Mouse (Mus musculus) heart, embryonic 16.5 days (tissue): Measurements from ENCODE around the gene Unc5c. TPM values are rescaled to one million over a fixed set of nuclear protein-coding genes. Genes with fewer than 3 reads are reported as not detected.

Experiments
- ATAC-seq: fragments of 200-750 bp; cut with Nextera tagmentation; replicated peaks from 2 replicates; pipeline ENCODE4 v1.8.0; 2017; ENCODE audit warnings: moderate number of reproducible peaks; ENCODE audit not compliant: insufficient read depth, low FRiP score; ENCODE audit errors: extremely low read depth
- H3K27ac ChIP-seq: fragments of 300-500 bp; sonication (generic); 2 replicates; pipeline ENCODE4 v1.5.1; 2014; ENCODE audit warnings: mild to moderate bottlenecking, low read length, control low read depth, moderate library complexity
- H3K27me3 ChIP-seq: fragments of 300-500 bp; sonication (generic); 2 replicates; pipeline ENCODE4 v1.6.1; 2014; ENCODE audit warnings: low read length, mixed read lengths; ENCODE audit not compliant: control insufficient read depth, insufficient read depth
- H3K36me3 ChIP-seq: fragments of 300-500 bp; sonication (generic); 2 replicates; pipeline ENCODE4 v1.6.1; 2014; ENCODE audit not compliant: control insufficient read depth, insufficient read depth
- H3K4me1 ChIP-seq: fragments of 300-500 bp; sonication (generic); 2 replicates; pipeline ENCODE4 v1.6.1; 2014; ENCODE audit warnings: low read length, mixed read lengths; ENCODE audit not compliant: control insufficient read depth, insufficient read depth
- H3K4me2 ChIP-seq: fragments of 300-500 bp; sonication (generic); 2 replicates; pipeline ENCODE4 v1.6.1; 2014; ENCODE audit warnings: low read depth, mild to moderate bottlenecking, control low read depth, low read length
- H3K4me3 ChIP-seq: fragments of 300-500 bp; sonication (generic); 2 replicates; pipeline ENCODE4 v1.5.1; 2014; ENCODE audit warnings: mild to moderate bottlenecking, control low read depth, low read length
- H3K9ac ChIP-seq: fragments of 300-500 bp; sonication (generic); 2 replicates; pipeline ENCODE4 v1.6.1; 2014; ENCODE audit warnings: low read length, control low read depth
- H3K9me3 ChIP-seq: fragments of 300-500 bp; sonication (generic); replicated peaks from 2 replicates; pipeline ENCODE4 v1.6.1; 2016; ENCODE audit warnings: low read length; ENCODE audit not compliant: control insufficient read depth
- WGBS: fragments of 180-500 bp; shearing (Covaris S2); extraction: QIAGEN DNeasy Blood & Tissue Kit; methylation state at CpG from one replicate; pipeline ENCODE4 v1.1.7; 2014; 5-methylcytosine and 5-hydroxymethylcytosine counted together
- polyA plus RNA-seq: library from polyadenylated mRNA; unstranded; fragments of >200 nt; fragmentation: Nextera tagmentation; extraction: Ambion mirVana; gene quantifications from 2 replicates; pipeline ENCODE4 v1.2.1, GENCODE M21; 2015

Gene Unc5c
- polyA plus RNA-seq, 1 experiment from 2014 or later, result 1.7 TPM

DNA sequence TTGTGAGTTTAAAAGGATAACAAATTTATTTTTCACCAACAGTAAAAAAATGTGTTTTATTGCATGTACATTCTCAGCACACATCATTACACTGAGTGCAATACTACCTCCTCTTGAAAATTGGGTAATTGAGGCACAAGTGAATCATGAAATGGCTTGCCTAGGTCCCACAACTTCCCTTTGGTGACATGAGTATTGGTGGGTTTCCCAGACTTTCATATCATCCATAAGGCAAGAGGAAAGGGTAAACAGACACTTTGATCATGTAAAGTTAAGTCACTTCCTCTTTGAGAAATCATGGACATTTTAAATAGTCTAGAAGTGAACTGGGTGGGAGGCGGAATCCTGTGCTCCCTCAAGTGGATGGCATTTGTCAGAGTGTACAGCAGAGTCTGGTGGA is 73.1 kb downstream of the Unc5c start:
- WGBS, result 56% methylated on average over 1 of the region's 1 CpGs
- no peak for ATAC-seq
- Histone ChIP-seq H3K4me2 (no peak overlapping the region), H3K4me3 (no peak overlapping the region), H3K27me3 (no peaks in the 10 kb centered on the region), H3K4me1 (no peaks in the 10 kb centered on the region), H3K9ac (no peak overlapping the region), H3K36me3 (no peaks in the 10 kb centered on the region), H3K9me3 (no peaks in the 10 kb centered on the region), H3K27ac (no peak overlapping the region)

DNA sequence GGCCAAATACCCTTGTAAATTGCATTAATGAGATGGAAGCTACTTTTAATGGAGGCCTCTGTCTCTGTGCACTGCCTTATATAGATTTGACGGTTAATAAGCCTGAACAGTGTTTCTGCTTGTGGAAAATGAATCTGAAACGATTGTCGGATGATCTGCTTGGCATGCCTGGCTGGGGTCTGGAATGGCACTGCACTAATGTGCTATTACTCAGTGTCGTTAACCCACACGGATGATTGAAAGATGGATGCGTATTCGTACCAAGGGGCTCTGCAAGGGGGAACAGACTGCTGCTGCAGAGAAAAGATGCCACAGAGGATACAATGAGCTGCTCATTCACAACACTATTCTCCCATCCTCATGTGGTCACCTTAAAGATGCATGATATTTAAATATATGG is 75.7 kb downstream of the Unc5c start:
- no peak overlapping the region for H3K4me3 ChIP-seq
- H3K27me3 ChIP-seq, result no peaks in the 10 kb centered on the region
- no peaks in the 10 kb centered on the region for H3K4me1 ChIP-seq
- no peak overlapping the region for H3K27ac ChIP-seq
- ATAC-seq, result no peak
- H3K9me3 ChIP-seq, result no peaks in the 10 kb centered on the region
- H3K4me2 ChIP-seq, result no peak overlapping the region
- no peak overlapping the region for H3K9ac ChIP-seq
- H3K36me3 ChIP-seq, result no peaks in the 10 kb centered on the region
- 83% methylated on average over 7 of the region's 7 CpGs for WGBS

DNA sequence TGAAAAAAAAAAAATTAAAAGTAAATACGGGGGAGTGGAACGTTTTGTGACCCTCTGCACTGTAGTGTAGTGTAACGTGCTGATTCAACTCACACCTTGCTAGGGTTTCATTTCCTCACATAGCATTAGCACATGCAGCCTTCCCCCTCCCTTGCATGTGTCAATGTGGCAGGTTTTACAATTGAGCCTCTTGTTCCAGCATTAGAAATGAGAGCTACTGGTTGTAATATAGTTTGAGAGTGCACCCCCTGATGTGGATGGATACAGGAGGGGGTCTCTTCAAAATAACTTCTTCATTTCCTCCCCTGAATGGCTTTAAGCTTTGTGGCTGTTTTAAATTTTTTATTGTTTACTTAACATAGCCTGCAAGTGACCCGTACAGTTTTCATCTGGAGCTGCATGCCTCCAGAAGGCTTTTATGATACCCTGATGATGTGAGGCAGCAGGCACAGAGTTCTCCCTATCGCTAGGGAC is 82.4 kb downstream of the Unc5c start:
- Histone ChIP-seq H3K9ac (no peak overlapping the region), H3K4me1 (no peaks in the 10 kb centered on the region), H3K4me2 (no peak overlapping the region), H3K36me3 (no peaks in the 10 kb centered on the region), H3K27me3 (no peaks in the 10 kb centered on the region), H3K9me3 (no peaks in the 10 kb centered on the region), H3K4me3 (no peak overlapping the region), H3K27ac (no peak overlapping the region)
- WGBS, result 53% methylated on average over 5 of the region's 5 CpGs
- ATAC-seq, result no peak

DNA sequence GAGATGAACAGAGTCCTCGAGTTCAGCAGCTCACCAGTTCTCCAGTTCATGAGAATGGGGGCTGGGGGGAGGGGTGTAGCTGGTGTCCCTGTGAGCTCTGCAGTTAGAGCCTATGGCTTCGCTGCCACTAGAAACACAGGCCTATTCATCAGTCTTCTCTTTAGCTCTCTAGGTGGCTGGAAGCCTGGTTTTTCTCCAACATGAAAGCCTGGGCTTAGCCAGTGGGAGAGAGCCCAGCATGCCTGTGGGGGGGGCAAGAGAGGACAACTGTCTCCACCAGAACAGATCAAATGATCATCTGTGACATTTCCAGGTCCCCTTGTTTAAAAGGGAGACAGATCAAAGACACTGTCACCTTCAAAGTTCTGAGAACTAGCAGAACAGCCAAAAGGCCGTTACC is 84.6 kb downstream of the Unc5c start:
- WGBS, result 31% methylated on average over 3 of the region's 3 CpGs
- Histone ChIP-seq H3K4me1 (no peaks in the 10 kb centered on the region), H3K27ac (no peak overlapping the region), H3K36me3 (no peaks in the 10 kb centered on the region), H3K27me3 (no peaks in the 10 kb centered on the region), H3K9ac (no peak overlapping the region), H3K4me3 (no peak overlapping the region), H3K4me2 (no peak overlapping the region), H3K9me3 (no peaks in the 10 kb centered on the region)
- no peak for ATAC-seq

- Histone ChIP-seq H3K4me3 (no peak overlapping the region), H3K4me1 (no peaks in the 10 kb centered on the region), H3K27me3 (no peaks in the 10 kb centered on the region), H3K4me2 (no peak overlapping the region), H3K36me3 (no peaks in the 10 kb centered on the region), H3K9ac (no peak overlapping the region), H3K9me3 (no peaks in the 10 kb centered on the region), H3K27ac (no peak overlapping the region)
- 85% methylated on average over 1 of the region's 1 CpGs for WGBS
- ATAC-seq, result no peak
These were observed 87.9 kb downstream of the Unc5c start for GRCm38 (mm10) chr3:141552960-141553359.

GRCm38 (mm10) chr3:141557072-141557471 is 92.1 kb downstream of the Unc5c start:
- no peak for ATAC-seq
- Histone ChIP-seq H3K9me3 (no peaks in the 10 kb centered on the region), H3K9ac (no peak overlapping the region), H3K4me3 (no peak overlapping the region), H3K27ac (no peak overlapping the region), H3K4me1 (no peaks in the 10 kb centered on the region), H3K27me3 (no peaks in the 10 kb centered on the region), H3K4me2 (no peak overlapping the region), H3K36me3 (no peaks in the 10 kb centered on the region)
- WGBS, result 74% methylated on average over 5 of the region's 5 CpGs

- H3K9me3 ChIP-seq, result no peaks in the 10 kb centered on the region
- no peak overlapping the region for H3K4me3 ChIP-seq
- H3K36me3 ChIP-seq, result no peaks in the 10 kb centered on the region
- no peak overlapping the region for H3K9ac ChIP-seq
- no peak for ATAC-seq
- H3K27ac ChIP-seq, result no peak overlapping the region
- no peaks in the 10 kb centered on the region for H3K27me3 ChIP-seq
- WGBS, result 60% methylated on average over 6 of the region's 6 CpGs
- H3K4me1 ChIP-seq, result no peaks in the 10 kb centered on the region
- no peak overlapping the region for H3K4me2 ChIP-seq
These were observed 110.2 kb downstream of the Unc5c start for GRCm38 (mm10) chr3:141575076-141575688.

DNA sequence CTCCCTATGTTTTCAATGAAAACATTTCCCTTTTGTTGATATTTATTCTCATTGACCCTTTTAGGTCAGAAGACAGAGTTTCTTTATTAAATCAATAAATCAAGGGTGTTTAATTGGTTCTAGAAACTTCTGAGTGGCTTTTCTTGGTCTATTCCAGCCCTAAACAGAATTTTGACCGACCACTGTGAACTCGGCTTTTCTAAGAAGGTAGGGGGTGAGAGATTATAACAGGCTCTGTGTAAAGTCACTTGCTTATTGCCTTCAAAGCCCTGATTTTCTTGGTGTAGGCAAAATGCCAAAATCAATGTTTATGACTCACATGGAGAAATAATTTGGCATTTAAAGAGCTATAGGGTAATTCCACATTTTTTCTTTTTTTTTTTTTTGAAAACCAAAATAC is 112.4 kb downstream of the Unc5c start:
- Histone ChIP-seq H3K4me1 (no peaks in the 10 kb centered on the region), H3K9ac (no peak overlapping the region), H3K9me3 (no peaks in the 10 kb centered on the region), H3K27ac (no peak overlapping the region), H3K36me3 (no peaks in the 10 kb centered on the region), H3K4me3 (no peak overlapping the region), H3K4me2 (no peak overlapping the region), H3K27me3 (no peaks in the 10 kb centered on the region)
- no peak for ATAC-seq
- 62% methylated on average over 2 of the region's 2 CpGs for WGBS

- no peak overlapping the region for H3K27ac ChIP-seq
- H3K4me2 ChIP-seq, result no peak overlapping the region
- no peaks in the 10 kb centered on the region for H3K27me3 ChIP-seq
- ATAC-seq, result no peak
- H3K9me3 ChIP-seq, result no peaks in the 10 kb centered on the region
- H3K4me1 ChIP-seq, result no peaks in the 10 kb centered on the region
- H3K4me3 ChIP-seq, result no peak overlapping the region
- H3K9ac ChIP-seq, result no peak overlapping the region
- H3K36me3 ChIP-seq, result no peaks in the 10 kb centered on the region
These were observed 116.3 kb downstream of the Unc5c start for GRCm38 (mm10) chr3:141581190-141581891.
